Mouse (Mus musculus) central nervous system, embryonic 14 days (tissue): ENCODE results near the gene Ndrg2. TPM values are rescaled to one million over a fixed set of nuclear protein-coding genes. Genes with fewer than 3 reads are reported as not detected.

Source experiments
- polyA plus RNA-seq: library from polyadenylated mRNA; depleted of rRNA; stranded (reverse); fragments of >200 nt; gene quantifications from 2 replicates; pipeline ENCODE4 v1.2.3, GENCODE M21; 2012; rRNA removed

Ndrg2 gene
- polyA plus RNA-seq = 102 and 103 TPM in 2 replicates

DNA sequence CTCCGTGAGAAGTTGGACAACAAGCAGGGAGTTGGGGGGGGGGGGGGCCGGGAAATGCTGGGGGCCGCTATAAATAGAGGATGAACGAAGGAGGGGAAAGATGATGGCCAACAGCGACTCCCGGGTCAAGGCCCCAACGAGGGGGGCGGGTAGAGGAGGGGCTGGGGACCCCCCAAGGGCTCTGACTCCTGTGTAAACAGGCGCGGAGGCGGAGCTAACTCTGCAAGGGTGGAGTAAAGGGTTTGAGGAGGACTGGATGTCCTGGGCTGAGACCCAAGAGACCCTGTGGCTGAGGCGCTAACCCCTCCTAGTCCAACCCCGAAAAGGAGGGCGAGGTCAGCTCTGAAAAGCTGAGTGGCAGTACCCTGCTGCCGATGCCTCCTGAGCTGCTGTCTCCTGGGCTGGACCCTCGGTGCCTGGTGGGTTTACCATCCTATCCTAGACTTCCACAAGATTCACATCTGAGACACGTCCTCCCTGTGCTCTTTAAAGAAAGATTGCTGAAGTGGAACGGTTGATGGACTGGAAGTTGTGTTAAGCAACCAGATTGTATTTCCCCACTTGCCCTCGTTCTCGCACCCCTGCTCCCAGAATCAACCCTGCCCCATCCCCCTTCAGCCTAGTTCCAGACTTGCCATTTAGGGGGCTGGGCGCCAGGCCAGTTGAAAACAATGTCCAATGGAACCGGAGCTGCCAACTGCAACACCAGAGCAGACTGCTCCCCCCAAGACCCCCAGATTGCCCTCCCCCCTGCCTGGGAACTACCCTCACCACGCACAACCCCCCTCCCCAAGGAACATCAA is at the start of gene Ndrg2:
Gene Ndrg2, minus strand, starts transcription at position 199 of the 803 bp plus-strand sequence.

DNA sequence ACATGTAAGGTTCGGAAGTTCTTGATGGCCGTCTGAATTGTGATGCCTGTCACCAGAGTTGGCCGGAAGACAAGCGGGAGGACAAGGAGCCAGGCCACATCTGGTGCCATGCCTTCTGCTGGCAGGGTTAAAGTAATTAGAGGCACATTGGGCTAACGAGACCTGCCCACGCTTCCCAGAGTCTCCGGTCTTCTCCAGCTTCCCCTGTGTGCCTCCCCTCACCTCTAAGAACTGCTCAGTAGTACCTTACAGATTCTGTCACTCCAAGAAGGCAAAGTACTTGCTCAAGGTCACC is 8.6 kb upstream of the Ndrg2 start, which contains the start of gene Rnase13:
Gene Rnase13, minus strand, starts transcription at position 203 of the 295 bp plus-strand sequence.

DNA sequence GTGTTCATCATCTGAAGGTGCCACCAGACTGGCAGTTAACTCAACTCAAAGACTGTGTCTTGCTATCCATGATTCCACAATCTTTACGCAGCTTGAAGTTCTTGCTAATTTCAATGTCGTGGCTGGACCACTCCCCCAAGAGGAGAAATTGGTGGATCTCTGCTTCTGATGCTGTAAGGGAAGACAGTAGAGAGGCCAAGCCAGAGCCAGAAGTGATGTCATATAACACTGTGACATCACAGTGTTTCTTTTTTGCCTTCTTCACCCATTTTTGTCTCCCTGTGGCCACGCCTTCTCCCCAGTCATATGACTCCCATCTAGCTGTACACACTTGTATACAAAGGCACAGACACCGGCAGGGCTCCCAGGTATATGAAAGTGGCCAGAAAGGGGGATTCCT is 4.2 kb upstream of the Ndrg2 start, which contains the start of gene Tppp2:
Gene Tppp2, plus strand, starts transcription at position 301 of the 400 bp plus-strand sequence.

DNA sequence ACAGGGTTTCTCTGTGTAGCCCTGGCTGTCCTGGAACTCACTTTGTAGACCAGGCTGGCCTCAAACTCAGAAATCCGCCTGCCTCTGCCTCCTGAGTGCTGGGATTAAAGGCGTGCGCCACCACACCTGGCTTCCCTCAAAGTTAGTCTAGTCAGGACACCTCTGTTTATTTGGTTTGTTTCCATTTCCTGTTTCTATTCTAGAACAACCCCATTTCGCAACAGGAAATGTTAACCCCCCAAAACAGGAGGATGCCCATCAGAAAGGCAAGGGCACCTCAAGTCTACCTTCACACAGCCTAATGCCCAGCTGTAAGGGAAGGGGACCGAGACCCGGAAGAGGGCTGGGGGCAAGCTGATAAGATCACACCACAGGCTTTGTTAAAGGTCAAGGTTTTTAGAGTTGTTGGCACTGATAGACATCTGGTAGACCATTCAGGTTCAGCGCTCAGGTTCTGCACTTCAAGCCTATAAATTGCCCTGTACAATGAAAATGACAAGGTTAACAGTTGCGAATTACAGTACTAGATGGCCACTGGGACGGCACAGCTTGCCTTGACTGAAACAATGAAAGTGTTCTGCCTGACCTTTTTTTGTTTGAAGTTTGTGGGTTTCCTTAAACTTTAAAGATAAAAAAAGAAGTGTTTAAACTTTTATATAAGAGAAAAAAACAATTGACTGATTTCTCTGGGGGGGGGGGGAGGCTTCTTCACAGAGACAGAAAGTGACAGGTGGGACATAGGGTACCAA is 21.6 kb downstream of the Ndrg2 start, which contains the start of gene Slc39a2:
Gene Slc39a2, plus strand, starts transcription at position 699 of the 749 bp plus-strand sequence.

DNA sequence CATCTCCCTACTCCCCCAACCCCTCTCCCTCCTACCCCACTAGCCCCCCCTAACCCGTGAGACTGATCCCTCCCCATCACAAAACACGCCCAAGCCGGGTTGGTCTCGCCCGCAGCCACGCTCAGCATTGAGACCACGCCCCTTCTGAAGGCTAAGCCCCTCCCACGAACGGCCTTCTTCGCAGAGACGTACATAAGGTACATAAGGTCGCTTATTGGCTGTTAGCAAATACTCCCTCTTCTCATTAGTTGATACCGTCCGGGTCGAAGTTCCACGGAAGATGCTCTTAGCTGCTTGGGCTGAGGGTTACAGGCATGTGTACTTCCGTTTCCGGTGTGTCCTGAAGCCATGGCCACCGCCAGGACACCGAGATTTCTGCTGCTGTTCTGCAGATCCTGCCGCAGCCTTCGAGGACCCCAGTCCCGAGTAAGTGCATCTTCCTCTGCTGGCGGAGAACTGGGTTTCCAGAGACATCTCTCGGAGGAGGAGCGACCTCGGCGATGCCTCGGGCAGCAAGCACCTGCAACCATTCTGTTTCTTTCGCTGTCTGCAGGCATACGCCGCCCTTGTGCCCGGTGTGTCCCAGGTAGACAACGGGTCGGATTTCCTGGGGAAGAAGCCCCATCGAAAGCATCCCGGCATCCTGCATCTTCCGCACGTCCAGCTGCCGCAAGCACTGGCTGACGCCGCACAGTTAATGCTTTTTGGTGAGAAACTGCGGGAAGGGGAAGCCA is 29.2 kb downstream of the Ndrg2 start, which contains the start of gene Mettl17:
Gene Mettl17, plus strand, starts transcription at position 245 of the 734 bp plus-strand sequence.

Other genes starting within 250 kb of the Ndrg2 start
- not detected in 2 replicates for gene Gm17079, start 218.7 kb downstream of the Ndrg2 start, polyA plus RNA-seq
- not detected in 2 replicates for gene Gm5800, start 197.0 kb downstream of the Ndrg2 start, polyA plus RNA-seq
- gene Ang4, start 140.6 kb downstream of the Ndrg2 start, polyA plus RNA-seq = not detected in 2 replicates
- not detected in 2 replicates for gene AY358078, start 114.1 kb downstream of the Ndrg2 start, polyA plus RNA-seq
- gene Ear6, start 60.5 kb downstream of the Ndrg2 start, polyA plus RNA-seq = 0.16 and 0.19 TPM in 2 replicates
- gene Mettl17, start 29.3 kb downstream of the Ndrg2 start, polyA plus RNA-seq = 70.5 and 72.2 TPM in 2 replicates
- gene Slc39a2, start 21.3 kb downstream of the Ndrg2 start, polyA plus RNA-seq = 11.8 and 12.0 TPM in 2 replicates
- not detected in 2 replicates for gene Tppp2, start 4.3 kb upstream of the Ndrg2 start, polyA plus RNA-seq
- not detected in 2 replicates for gene Rnase13, start 8.6 kb upstream of the Ndrg2 start, polyA plus RNA-seq
- 106 and 134 TPM in 2 replicates for gene Arhgef40, start 70.6 kb upstream of the Ndrg2 start, polyA plus RNA-seq
- gene Tmem253, start 101.5 kb upstream of the Ndrg2 start, polyA plus RNA-seq = 1.6 and 2.0 TPM in 2 replicates
- 150 and 179 TPM in 2 replicates for gene Zfp219, start 106.6 kb upstream of the Ndrg2 start, polyA plus RNA-seq
- 0.01 TPM in 1 of 2 replicates, not detected in the other for gene Olfr221, start 128.3 kb upstream of the Ndrg2 start, polyA plus RNA-seq
- 497 and 569 TPM in 2 replicates for gene Hnrnpc, start 189.9 kb upstream of the Ndrg2 start, polyA plus RNA-seq
- 1.7 and 1.8 TPM in 2 replicates for gene Rpgrip1, start 196.5 kb upstream of the Ndrg2 start, polyA plus RNA-seq